Mouse (Mus musculus) liver, adult 2 months (tissue): ENCODE results near the gene Abhd17c.

Experiments
- CTCF ChIP-seq: fragments of 200-500 bp; IDR thresholded peaks from 2 replicates; pipeline ENCODE4 v1.5.1; 2011; ENCODE audit warnings: low read depth, low read length, control low read depth
- POLR2A ChIP-seq: fragments of 200-500 bp; IDR thresholded peaks from 2 replicates; pipeline ENCODE4 v1.6.1; 2011; ENCODE audit warnings: low read length, control low read depth; ENCODE audit not compliant: insufficient read depth; ENCODE audit errors: extremely low read depth

DNA sequence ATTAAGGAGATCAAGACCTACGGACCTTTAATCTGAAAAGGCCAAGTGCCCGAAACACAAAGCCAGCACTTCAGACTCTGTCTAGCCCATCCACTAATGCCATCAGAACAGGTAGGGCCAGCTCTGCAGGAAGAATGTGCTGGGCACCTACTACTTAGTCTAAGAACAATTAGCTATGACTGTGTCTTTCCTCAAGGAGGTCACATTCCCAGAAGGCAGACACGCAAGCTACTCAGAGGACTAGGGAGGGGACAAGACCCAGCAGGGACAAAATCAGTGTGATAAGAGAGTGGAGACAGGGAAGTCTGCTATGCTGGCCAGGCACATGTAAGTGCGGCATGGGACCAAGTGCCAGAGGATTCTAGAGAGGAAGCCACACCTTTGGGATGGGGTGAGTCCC is 13.0 kb downstream of the Abhd17c start:
- TF ChIP-seq CTCF (no peak), POLR2A (no peak)
